In the genomic region with DNA sequence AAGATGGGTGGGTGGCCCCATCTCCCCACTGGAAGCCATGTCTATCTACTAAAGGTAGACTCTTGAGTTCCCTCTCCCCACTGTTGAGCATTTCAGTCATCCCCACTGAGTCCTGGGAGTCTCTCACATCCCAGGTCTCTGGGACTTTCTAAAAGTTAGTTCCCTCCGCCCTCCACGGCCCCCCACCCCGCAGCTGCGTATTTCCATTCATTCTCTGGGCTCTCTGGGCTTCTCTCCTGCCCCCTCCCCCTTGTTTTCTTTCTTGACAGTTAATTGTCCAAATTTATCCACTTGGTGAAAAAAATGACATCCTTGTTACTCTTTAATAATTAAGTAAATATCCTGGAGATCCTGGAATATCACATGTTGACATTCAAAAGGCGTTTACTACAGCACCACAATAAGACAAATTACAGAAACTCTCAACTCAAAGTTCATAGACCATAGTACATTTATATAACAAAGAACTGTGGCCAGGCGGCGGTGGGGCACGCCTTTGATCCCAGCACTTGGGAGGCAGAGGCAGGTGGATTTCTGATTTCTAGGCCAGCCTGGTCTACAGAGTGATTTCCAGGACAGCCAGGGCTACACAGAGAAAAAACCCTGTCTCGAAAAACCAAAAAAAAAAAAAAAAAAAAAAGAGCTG, we compare ENCODE assay signal across 29 mouse cellular contexts. TPM values are rescaled to one million over a fixed set of nuclear protein-coding genes. Genes with fewer than 3 reads are reported as not detected.
DNase-seq lines count a peak whose midpoint lies in the region; ATAC-seq and TF ChIP-seq lines count a peak whose summit lies in the region.
"Had no signal": no experiment of that assay in that cellular context is flagged by ENCODE, and none has a peak within 500 bp of the region (broad histone marks: within the 10 kb centered on the region; RNA-seq: fewer than 3 reads in every experiment).

No protein-coding gene starts in this region.

- no peak overlapping the region for H3K27ac ChIP-seq in kidney, adult 2 months (ENCODE audit: insufficient read depth, low read depth, low read length)
- no peak overlapping the region for H3K27ac ChIP-seq in kidney, embryonic 16.5 days (ENCODE audit: low read length)
- peak overlapping the region; percentile 82 for H3K27ac ChIP-seq in liver, adult 2 months (replicated peaks; ENCODE audit: insufficient read depth, low read depth, low read length)
- H3K27ac ChIP-seq in liver, postnatal 0 days (ENCODE audit: low read depth) = no peak overlapping the region
- peak overlapping the region; percentile 56; the same call in 1 of the 2 replicates for H3K27ac ChIP-seq in ES-E14 (ENCODE audit: insufficient read depth, low read depth, low read length, poor library complexity, severe bottlenecking)
- H3K27ac ChIP-seq: embryonic facial prominence, embryonic 10.5 days; embryonic facial prominence, embryonic 13.5 days; forebrain, embryonic 12.5 days; forebrain, embryonic 15.5 days; heart, adult 2 months; heart, embryonic 10.5 days; heart, embryonic 13.5 days; hindbrain, embryonic 14.5 days; hindbrain, postnatal 0 days had no signal

- H3K27me3 ChIP-seq in kidney, adult 2 months (replicated peaks; ENCODE audit: control insufficient read depth, insufficient read depth, low read length) = no peaks in the 10 kb centered on the region
- no peaks in the 10 kb centered on the region for H3K27me3 ChIP-seq in kidney, embryonic 16.5 days (ENCODE audit: insufficient read depth, low read length)
- no peaks in the 10 kb centered on the region for H3K27me3 ChIP-seq in liver, adult 2 months (ENCODE audit: control insufficient read depth, insufficient read depth, low read length)
- H3K27me3 ChIP-seq in liver, postnatal 0 days (ENCODE audit: insufficient read depth, low read length) = no peaks in the 10 kb centered on the region
- H3K27me3 ChIP-seq: CH12.LX; embryonic facial prominence, embryonic 13.5 days; forebrain, embryonic 12.5 days; forebrain, embryonic 15.5 days; heart, embryonic 13.5 days had no signal

- H3K4me3 ChIP-seq in kidney, adult 2 months (ENCODE audit: insufficient read depth, low read depth, low read length) = no peak overlapping the region
- H3K4me3 ChIP-seq in kidney, embryonic 16.5 days (ENCODE audit: low read length) = no peak overlapping the region
- no peak overlapping the region for H3K4me3 ChIP-seq in liver, adult 2 months (ENCODE audit: insufficient read depth, low read depth, low read length)
- no peak overlapping the region for H3K4me3 ChIP-seq in liver, postnatal 0 days (ENCODE audit: low read depth, low read length)
- peak overlapping the region in 1 of 2 experiments; percentile 23; a peak in 1 of 4 replicates for H3K4me3 ChIP-seq in ES-E14 (ENCODE audit: insufficient read depth in 1 of 2, low read depth in 1 of 2, low read length in 2 of 2, poor library complexity in 1 of 2, severe bottlenecking in 1 of 2)
- H3K4me3 ChIP-seq: embryonic facial prominence, embryonic 10.5 days; embryonic facial prominence, embryonic 13.5 days; erythroblast, embryonic 14.5 days; forebrain, embryonic 12.5 days; forebrain, embryonic 15.5 days; heart, adult 2 months; heart, embryonic 10.5 days; heart, embryonic 13.5 days had no signal

- no peak overlapping the region for H3K9ac ChIP-seq in kidney, embryonic 16.5 days (replicated peaks; ENCODE audit: low read length)
- no peak overlapping the region for H3K9ac ChIP-seq in liver, adult 2 months (ENCODE audit: low read depth, low read length)
- H3K9ac ChIP-seq in liver, postnatal 0 days (replicated peaks) = no peak overlapping the region
- no peak overlapping the region; the same call in 1 of the 2 replicates for H3K9ac ChIP-seq in ES-E14 (ENCODE audit: insufficient read depth, low read depth, low read length, poor library complexity, severe bottlenecking)
- H3K9ac ChIP-seq: embryonic facial prominence, embryonic 13.5 days; forebrain, embryonic 12.5 days; forebrain, embryonic 15.5 days; heart, embryonic 13.5 days; hindbrain, embryonic 14.5 days had no signal

- peak; percentile 64 for DNase-seq in kidney, adult 2 months
- peak; percentile 78 for DNase-seq in liver, adult 2 months (ENCODE audit: extremely low read depth, low read depth, low spot score)
- no peak for DNase-seq in liver, postnatal 0 days
- no peak for DNase-seq in ES-E14 (ENCODE audit: low read depth, low spot score)
- DNase-seq in adrenal gland, postnatal 36 days = no peak
- no peak for DNase-seq in spleen, postnatal 36 days (ENCODE audit: low spot score in 2 of 2)
- DNase-seq: adrenal gland, postnatal 10 days; B cell, adult 2 months; cerebellum, adult 11 months; cerebellum, adult 2 months; cerebellum, adult 9-11 months; cerebellum, postnatal 25 days; gastrocnemius, postnatal 10 days; gastrocnemius, postnatal 36 days; heart, adult 2 months; heart, postnatal 14 days; heart, postnatal 4 days had no signal

- no peaks in the 10 kb centered on the region; the same call in 1 of the 2 replicates for H3K4me1 ChIP-seq in kidney, adult 2 months (ENCODE audit: control insufficient read depth, insufficient read depth, low read length)
- 0 out of 2 replicates have a peak, but pooled peaks cover 3% of the 10 kb centered on the region for H3K4me1 ChIP-seq in kidney, embryonic 16.5 days (ENCODE audit: insufficient read depth, low read length)
- H3K4me1 ChIP-seq in liver, adult 2 months (ENCODE audit: control insufficient read depth, insufficient read depth, low read length) = peaks cover 10% of the 10 kb centered on the region; the same call in 1 of the 2 replicates
- no peaks in the 10 kb centered on the region for H3K4me1 ChIP-seq in liver, postnatal 0 days (ENCODE audit: insufficient read depth)
- H3K4me1 ChIP-seq in ES-E14 (ENCODE audit: control insufficient read depth in 2 of 2, insufficient read depth in 2 of 2, low read length in 2 of 2, poor library complexity in 1 of 2) = peaks cover 2 to 4% of the 10 kb centered on the region in 2 experiments; a peak in 3 of 4 replicates
- H3K4me1 ChIP-seq: embryonic facial prominence, embryonic 10.5 days; embryonic facial prominence, embryonic 13.5 days; forebrain, embryonic 12.5 days; forebrain, embryonic 15.5 days had no signal

- TF ChIP-seq CTCF in kidney, adult 2 months (conservative IDR thresholded peaks at IDR 0.05; ENCODE audit: insufficient read depth, insufficient read length, low read depth, low read length) = no peak
- no peak for TF ChIP-seq CTCF in liver, adult 2 months (IDR thresholded peaks at IDR 0.05; ENCODE audit: low read depth, low read length)
- TF ChIP-seq CTCF in liver, postnatal 0 days (IDR thresholded peaks at IDR 0.05; ENCODE audit: low read depth) = no peak

- WGBS in kidney, adult 2 months = 75% methylated on average over 9 of the region's 9 CpGs
- WGBS in kidney, embryonic 16.5 days = 95% methylated on average over 9 of the region's 9 CpGs
- 60% methylated on average over 9 of the region's 9 CpGs for WGBS in liver, adult 2 months
- 90% methylated on average over 9 of the region's 9 CpGs for WGBS in liver, postnatal 0 days (ENCODE audit: insufficient replicate concordance)

- H3K9me3 ChIP-seq in kidney, embryonic 16.5 days (ENCODE audit: low read length) = no peaks in the 10 kb centered on the region
- H3K9me3 ChIP-seq in liver, postnatal 0 days (ENCODE audit: low read length) = no peaks in the 10 kb centered on the region
- no peaks in the 10 kb centered on the region for H3K9me3 ChIP-seq in ES-E14 (ENCODE audit: control insufficient read depth, insufficient read depth, low read depth, low read length)
- H3K9me3 ChIP-seq: embryonic facial prominence, embryonic 10.5 days; embryonic facial prominence, embryonic 13.5 days; forebrain, embryonic 12.5 days; forebrain, embryonic 15.5 days; heart, embryonic 10.5 days; heart, embryonic 13.5 days had no signal

- no peak for TF ChIP-seq EP300 in liver, postnatal 0 days (IDR thresholded peaks at IDR 0.05; ENCODE audit: low read depth)

- TF ChIP-seq POLR2A in kidney, adult 2 months (IDR thresholded peaks at IDR 0.05; ENCODE audit: low read depth, low read length) = no peak
- no peak for TF ChIP-seq POLR2A in liver, adult 2 months (IDR thresholded peaks at IDR 0.05; ENCODE audit: extremely low read depth, insufficient read depth, low read length)

- peaks cover 33% of the 10 kb centered on the region for H3K79me2 ChIP-seq in liver, adult 2 months (ENCODE audit: control insufficient read depth, insufficient read depth, low read length)

- peaks cover 2% of the 10 kb centered on the region; the same call in 1 of the 2 replicates for H3K36me3 ChIP-seq in kidney, adult 2 months (ENCODE audit: control insufficient read depth, insufficient read depth, low read length)
- H3K36me3 ChIP-seq in kidney, embryonic 16.5 days (ENCODE audit: insufficient read depth, low read length) = peaks cover 17% of the 10 kb centered on the region; the same call in 1 of the 2 replicates
- peaks cover 5% of the 10 kb centered on the region; the same call in 1 of the 2 replicates for H3K36me3 ChIP-seq in liver, adult 2 months (ENCODE audit: control insufficient read depth, insufficient read depth, low read length)
- peaks cover 16% of the 10 kb centered on the region for H3K36me3 ChIP-seq in liver, postnatal 0 days (replicated peaks; ENCODE audit: insufficient read depth, low read length)
- peaks cover 5% of the 10 kb centered on the region for H3K36me3 ChIP-seq in ES-E14 (ENCODE audit: control insufficient read depth, insufficient read depth, low read length, poor library complexity, severe bottlenecking)

- no peak overlapping the region for H3K4me2 ChIP-seq in kidney, embryonic 16.5 days (replicated peaks; ENCODE audit: low read depth, low read length)
- H3K4me2 ChIP-seq in liver, postnatal 0 days (ENCODE audit: low read depth, low read length) = no peak overlapping the region
- H3K4me2 ChIP-seq: embryonic facial prominence, embryonic 13.5 days; forebrain, embryonic 12.5 days; forebrain, embryonic 15.5 days; heart, embryonic 13.5 days; hindbrain, embryonic 14.5 days had no signal

- no peak for ATAC-seq in kidney, embryonic 16.5 days (ENCODE audit: low FRiP score, low TSS enrichment)
- ATAC-seq in liver, postnatal 0 days = no peak
- ATAC-seq: forebrain, embryonic 15.5 days; hindbrain, postnatal 0 days; inflammation-experienced regulatory T-cells, adult 6 months had no signal

- in situ Hi-C loops in ES-E14 (cut with MboI; ENCODE audit: low sequenced_read_pairs in 2 of 2, unreplicated experiment in 2 of 2) = no loop called here

RNA-seq across cellular contexts. Expression of a gene that starts 17.5 kb away (rescaled TPM):
- polyA plus RNA-seq in kidney, adult 2 months (2012; rRNA removed) = 7.1 and 8.7 TPM in 2 replicates
- polyA plus RNA-seq in kidney, embryonic 16.5 days (2015; fragmentation: Nextera tagmentation; extraction: Ambion mirVana) = 10.9 and 13.1 TPM in 2 replicates
- 1.5 and 1.9 TPM in 2 replicates for total RNA-seq in liver, adult 2 months (2014; rRNA removed)
- polyA plus RNA-seq in liver, adult 2 months (2012; rRNA removed) = 2.8 and 3.6 TPM in 2 replicates
- polyA plus RNA-seq in liver, postnatal 0 days (2015; fragmentation: Nextera tagmentation; extraction: Ambion mirVana) = 2.6 and 2.7 TPM in 2 replicates
- total RNA-seq in ES-E14 (2012; rRNA removed) = 21.9 and 25.8 TPM in 2 replicates
- total RNA-seq in adrenal gland, postnatal 36 days (2021) = 10 to 100 TPM in 1 of 2 experiments, 1 to 10 TPM in 1; 7.2 to 10.0 TPM

RNA-seq across cellular contexts. Expression of a gene that starts 17.5 kb away (rescaled TPM):
- 110 and 127 TPM in 2 replicates for polyA plus RNA-seq in kidney, adult 2 months (2012; rRNA removed)
- polyA plus RNA-seq in kidney, embryonic 16.5 days (2015; fragmentation: Nextera tagmentation; extraction: Ambion mirVana) = 63.2 and 102 TPM in 2 replicates
- 48.0 and 51.4 TPM in 2 replicates for total RNA-seq in liver, adult 2 months (2014; rRNA removed)
- polyA plus RNA-seq in liver, adult 2 months (2012; rRNA removed) = 45.7 and 46.8 TPM in 2 replicates
- 48.1 and 52.0 TPM in 2 replicates for polyA plus RNA-seq in liver, postnatal 0 days (2015; fragmentation: Nextera tagmentation; extraction: Ambion mirVana)
- total RNA-seq in ES-E14 (2012; rRNA removed) = 186 and 206 TPM in 2 replicates
- 100 to 1,000 TPM; 180 to 205 TPM for total RNA-seq in adrenal gland, postnatal 36 days (2021)

Comparison
In these comparisons a context has a peak if more than half of its experiments do, and no peak if none do; other contexts are left out.
1. DNase-seq: peak in kidney, adult 2 months (single experiment) and liver, adult 2 months (single experiment); none in liver, postnatal 0 days (single experiment), ES-E14 (single experiment), adrenal gland, postnatal 36 days (0 of 2) and spleen, postnatal 36 days (0 of 2).
2. H3K27ac ChIP-seq: peak in liver, adult 2 months (single experiment) and ES-E14 (single experiment); none in kidney, adult 2 months (single experiment), kidney, embryonic 16.5 days (single experiment) and liver, postnatal 0 days (single experiment).